Mouse (Mus musculus) heart, embryonic 14.5 days (tissue): Measurements from ENCODE around the gene Shroom3. TPM values are rescaled to one million over a fixed set of nuclear protein-coding genes. Genes with fewer than 3 reads are reported as not detected.

Source experiments
- ATAC-seq: fragments of 200-750 bp; cut with Nextera tagmentation; 2 replicates; pipeline ENCODE4 v1.8.0; 2017; ENCODE audit warnings: low read depth, moderate TSS enrichment; ENCODE audit not compliant: insufficient number of reproducible peaks, insufficient read depth, low FRiP score
- H3K27ac ChIP-seq, 2 experiments: fragments of 200-500 bp in 1 of 2; fragments of 300-500 bp in 1 of 2; sonication (generic) in 1 of 2; replicated peaks in 1 of 2; 2 replicates each; pipeline ENCODE4 v1.5.1; 2012 to 2014; ENCODE audit warnings: low read depth in 2 of 2, low read length in 2 of 2, control low read depth in 1 of 2, mild to moderate bottlenecking in 1 of 2, mixed read lengths in 1 of 2; ENCODE audit not compliant: control insufficient read depth in 1 of 2, insufficient read depth in 1 of 2
- H3K27me3 ChIP-seq: fragments of 300-500 bp; sonication (generic); 2 replicates; pipeline ENCODE4 v1.6.1; 2014; ENCODE audit warnings: mild to moderate bottlenecking, low read length, control low read depth; ENCODE audit not compliant: control insufficient read depth, insufficient read depth
- H3K36me3 ChIP-seq: fragments of 300-500 bp; sonication (generic); 2 replicates; pipeline ENCODE4 v1.6.1; 2014; ENCODE audit warnings: mild to moderate bottlenecking, control low read depth, low read length, mixed read lengths; ENCODE audit not compliant: control insufficient read depth, insufficient read depth
- H3K4me1 ChIP-seq, 2 experiments: fragments of 200-500 bp in 1 of 2; fragments of 300-500 bp in 1 of 2; sonication (generic) in 1 of 2; 2 replicates each; pipeline ENCODE4 v1.6.1; 2012 to 2014; ENCODE audit warnings: low read length in 2 of 2, control low read depth in 1 of 2, mixed read lengths in 1 of 2; ENCODE audit not compliant: control insufficient read depth in 2 of 2, insufficient read depth in 2 of 2
- H3K4me2 ChIP-seq: fragments of 300-500 bp; sonication (generic); 2 replicates; pipeline ENCODE4 v1.6.1; 2014; ENCODE audit warnings: mild to moderate bottlenecking, low read length
- H3K4me3 ChIP-seq, 2 experiments: fragments of 200-500 bp in 1 of 2; fragments of 300-500 bp in 1 of 2; sonication (generic) in 1 of 2; 2 replicates each; pipeline ENCODE4 v1.5.1; 2012 to 2014; ENCODE audit warnings: low read length in 2 of 2, mild to moderate bottlenecking in 2 of 2, control low read depth in 1 of 2, low read depth in 1 of 2, moderate library complexity in 1 of 2; ENCODE audit not compliant: control insufficient read depth in 1 of 2, insufficient read depth in 1 of 2
- H3K9ac ChIP-seq: fragments of 300-500 bp; sonication (generic); 2 replicates; pipeline ENCODE4 v1.6.1; 2014; ENCODE audit warnings: mild to moderate bottlenecking, low read length
- H3K9me3 ChIP-seq: fragments of 300-500 bp; sonication (generic); 2 replicates; pipeline ENCODE4 v1.6.1; 2016; ENCODE audit warnings: low read length, control low read depth; ENCODE audit not compliant: control insufficient read depth
- WGBS: fragments of 180-500 bp; shearing (Covaris S2); extraction: QIAGEN DNeasy Blood & Tissue Kit; methylation state at CpG from one replicate; pipeline ENCODE4 v1.1.7; 2014; 5-methylcytosine and 5-hydroxymethylcytosine counted together
- polyA plus RNA-seq: library from polyadenylated mRNA; unstranded; fragments of >200 nt; fragmentation: Nextera tagmentation; extraction: Ambion mirVana; gene quantifications from 2 replicates; pipeline ENCODE4 v1.2.1, GENCODE M21; 2014

Gene Shroom3
- polyA plus RNA-seq, 1 experiment from 2014 or later = 21.1 TPM

DNA sequence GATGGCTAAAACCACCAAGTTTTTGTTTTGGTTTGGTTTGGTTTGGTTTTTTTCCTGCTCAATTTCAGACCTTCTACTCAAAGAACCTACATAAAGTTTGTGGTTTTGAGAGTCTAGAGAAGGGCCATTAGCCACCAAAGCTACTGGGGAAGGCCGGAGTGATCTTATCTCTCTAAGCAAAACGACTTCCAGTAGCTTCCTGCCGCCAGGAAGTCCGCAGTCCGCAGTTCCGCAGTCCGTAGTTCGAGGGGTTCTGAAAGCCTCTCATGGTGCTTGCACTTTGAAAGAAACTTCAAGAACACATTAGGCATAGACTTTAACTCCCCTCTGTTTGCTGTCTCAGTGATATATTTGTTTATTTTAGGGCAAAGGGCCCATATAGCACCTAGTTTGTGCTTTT, 159.2 kb downstream of the Shroom3 start:
- no peak overlapping the region for H3K4me3 ChIP-seq
- H3K27me3 ChIP-seq = no peaks in the 10 kb centered on the region
- WGBS = 26% methylated on average over 8 of the region's 8 CpGs
- H3K9me3 ChIP-seq = no peaks in the 10 kb centered on the region
- H3K4me1 ChIP-seq = peaks cover 10 to 36% of the 10 kb centered on the region in 2 experiments
- H3K9ac ChIP-seq = no peak overlapping the region
- H3K36me3 ChIP-seq = no peaks in the 10 kb centered on the region
- no peak overlapping the region for H3K27ac ChIP-seq
- no peak overlapping the region for H3K4me2 ChIP-seq
- ATAC-seq = no peak

DNA sequence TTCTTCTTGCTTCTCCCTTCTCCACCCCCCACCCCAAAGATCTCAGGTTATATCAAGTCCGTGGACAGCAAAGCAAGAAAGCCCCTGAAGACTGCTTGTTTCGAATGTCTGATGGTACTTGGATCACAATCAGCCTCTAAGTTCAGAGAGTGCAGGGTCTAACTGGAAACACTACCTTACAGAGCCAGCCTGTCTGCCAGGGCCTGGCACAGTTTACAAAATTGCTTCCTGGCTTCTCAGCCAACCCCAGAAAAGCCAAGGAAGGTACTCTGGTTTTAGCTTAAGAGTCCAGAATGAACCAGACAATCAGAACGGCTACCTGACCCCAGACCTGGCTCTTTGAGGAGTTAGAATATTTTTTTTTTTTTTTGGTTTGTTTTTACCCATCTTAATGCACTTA, 159.6 kb downstream of the Shroom3 start:
- Histone ChIP-seq H3K36me3 (no peaks in the 10 kb centered on the region), H3K27me3 (no peaks in the 10 kb centered on the region), H3K9ac (no peak overlapping the region), H3K4me3 (no peak overlapping the region), H3K4me1 (peaks cover 10 to 36% of the 10 kb centered on the region in 2 experiments), H3K27ac (no peak overlapping the region), H3K9me3 (no peaks in the 10 kb centered on the region), H3K4me2 (no peak overlapping the region)
- no peak for ATAC-seq
- 76% methylated on average over 3 of the region's 3 CpGs for WGBS

- 70% methylated on average over 20 of the region's 20 CpGs for WGBS
- no peaks in the 10 kb centered on the region for H3K9me3 ChIP-seq
- H3K27me3 ChIP-seq = no peaks in the 10 kb centered on the region
- peaks cover 10 to 33% of the 10 kb centered on the region in 2 experiments for H3K4me1 ChIP-seq
- no peaks in the 10 kb centered on the region for H3K36me3 ChIP-seq
- H3K4me2 ChIP-seq = no peak overlapping the region
- no peak overlapping the region for H3K27ac ChIP-seq
- peak overlapping the region; percentile 21; the same call in 1 of the 2 replicates for H3K9ac ChIP-seq
- no peak overlapping the region for H3K4me3 ChIP-seq
- no peak for ATAC-seq
Measured at GRCm38 (mm10) chr5:92843850-92844785, 160.9 kb downstream of the Shroom3 start.

DNA sequence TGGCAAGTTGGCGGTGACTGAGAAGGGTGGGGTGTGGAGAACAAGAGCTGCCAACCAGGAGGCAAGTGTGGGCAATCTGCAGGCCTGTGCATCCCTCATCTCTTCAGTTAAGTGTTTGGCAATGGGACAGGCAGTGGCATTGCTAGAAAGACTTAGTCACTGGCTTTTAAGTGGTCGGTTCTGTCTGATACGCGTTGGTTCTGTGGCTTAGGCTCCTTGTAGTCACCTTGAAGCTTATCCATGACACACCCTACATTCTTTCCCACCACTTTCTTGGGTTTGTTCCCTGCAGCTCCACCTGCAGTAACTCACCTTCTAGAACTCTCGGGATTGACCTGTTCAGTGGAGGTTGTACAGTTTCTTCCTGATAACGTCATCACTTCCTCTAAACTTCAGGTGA, 166.5 kb downstream of the Shroom3 start:
- Histone ChIP-seq H3K9ac (no peak overlapping the region), H3K9me3 (no peaks in the 10 kb centered on the region), H3K4me2 (no peak overlapping the region), H3K4me3 (no peak overlapping the region), H3K27me3 (no peaks in the 10 kb centered on the region), H3K27ac (peak overlapping the region; percentile 16 to 27; a peak in 1 of 4 replicates), H3K36me3 (no peaks in the 10 kb centered on the region), H3K4me1 (peaks cover under 1 to 3% of the 10 kb centered on the region in 2 experiments; a peak in 3 of 4 replicates)
- WGBS = 67% methylated on average over 6 of the region's 6 CpGs
- no peak for ATAC-seq

GRCm38 (mm10) chr5:92850925-92851324, 167.7 kb downstream of the Shroom3 start:
- 88% methylated on average over 3 of the region's 3 CpGs for WGBS
- no peaks in the 10 kb centered on the region for H3K36me3 ChIP-seq

GRCm38 (mm10) chr5:92854983-92855382, 171.7 kb downstream of the Shroom3 start:
- Histone ChIP-seq H3K9ac (no peak overlapping the region), H3K27ac (no peak overlapping the region), H3K36me3 (no peaks in the 10 kb centered on the region), H3K9me3 (no peaks in the 10 kb centered on the region), H3K4me1 (peaks cover 6 to 19% of the 10 kb centered on the region in 2 experiments), H3K4me2 (no peak overlapping the region), H3K27me3 (no peaks in the 10 kb centered on the region), H3K4me3 (no peak overlapping the region)
- WGBS = 72% methylated on average over 4 of the region's 4 CpGs
- ATAC-seq = no peak

More at GRCm38 (mm10) chr5:92850925-92851324, 167.7 kb downstream of the Shroom3 start:
- no peak for ATAC-seq
- Histone ChIP-seq H3K4me2 (no peak overlapping the region), H3K9ac (no peak overlapping the region), H3K27me3 (no peaks in the 10 kb centered on the region), H3K4me3 (no peak overlapping the region), H3K9me3 (no peaks in the 10 kb centered on the region), H3K27ac (no peak overlapping the region), H3K4me1 (peaks cover 3 to 9% of the 10 kb centered on the region in 2 experiments; a peak in 3 of 4 replicates)

- H3K27me3 ChIP-seq = no peaks in the 10 kb centered on the region
- ATAC-seq = no peak
- 0 out of 2 replicates have a peak overlapping the region, but pooled peaks have one; percentile 34 for H3K9ac ChIP-seq
- H3K36me3 ChIP-seq = no peaks in the 10 kb centered on the region
- no peaks in the 10 kb centered on the region for H3K9me3 ChIP-seq
- H3K4me2 ChIP-seq = peak overlapping the region; percentile 24
- WGBS = 29% methylated on average over 15 of the region's 15 CpGs
- no peak overlapping the region for H3K4me3 ChIP-seq
- peaks cover 6 to 19% of the 10 kb centered on the region in 2 experiments for H3K4me1 ChIP-seq
- 0 out of 4 replicates have a peak overlapping the region, but pooled peaks of 1 of the 2 experiments have one; percentile 44 for H3K27ac ChIP-seq
Measured at GRCm38 (mm10) chr5:92856346-92856745, 173.1 kb downstream of the Shroom3 start.
